Mouse (Mus musculus): ENCODE measurements at regions not wholly inside any gene's neighbourhood (a gene's known extent, or its start where the extent isn't known, plus 50 kb on each side); places are given as distances from the start of the nearest gene placed in this dataset.

DNA sequence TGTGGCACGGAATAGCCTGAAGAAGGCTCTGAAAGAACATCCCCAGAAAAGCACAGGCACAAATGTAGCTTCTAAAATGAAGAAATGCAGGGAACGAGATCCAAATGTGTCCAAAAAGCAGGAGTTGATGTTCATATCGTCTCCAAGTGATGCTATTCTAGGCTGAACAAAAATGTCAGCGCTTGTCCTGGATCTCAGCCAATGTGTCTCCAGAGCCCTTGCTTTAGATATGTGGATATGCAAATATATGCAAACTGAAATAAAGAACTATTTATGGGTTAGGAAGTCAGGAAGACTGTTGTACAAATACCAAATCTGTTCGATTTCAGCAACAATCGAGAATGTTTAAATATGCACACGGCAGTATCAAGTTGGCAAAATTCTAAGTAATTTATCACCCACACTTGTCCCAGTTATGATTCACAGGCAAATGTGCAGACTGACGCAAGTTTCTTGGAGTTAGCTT, 320.4 kb downstream of the Synb start:
- no peak for DNase-seq (ENCODE audit: inconsistent ontology term)

DNA sequence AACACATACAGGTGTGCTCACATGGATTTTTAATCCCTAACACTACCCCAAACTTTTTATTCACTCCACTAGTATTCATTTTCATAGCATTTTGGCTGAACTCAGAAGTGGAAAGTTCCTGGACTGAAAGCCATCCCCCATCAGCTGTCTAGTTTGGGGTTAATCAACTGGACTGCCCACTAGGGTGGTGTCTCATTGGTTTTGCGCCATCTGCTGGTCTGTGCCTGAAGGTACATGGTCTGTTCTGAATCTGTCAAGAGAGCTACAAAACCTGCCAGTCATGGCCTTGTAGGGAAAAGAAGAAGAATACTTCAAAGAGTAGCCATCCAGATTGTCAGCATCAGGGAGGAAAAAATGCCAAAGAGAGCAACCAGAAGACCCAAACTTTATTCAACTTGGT, 327.3 kb downstream of the Synb start:
- DNase-seq (ENCODE audit: inconsistent ontology term), result peak; percentile 66

- DNase-seq (ENCODE audit: inconsistent ontology term), result peak; percentile 89
These were observed 339.3 kb downstream of the Synb start for GRCm38 (mm10) chr14:68954577-68955460.

GRCm38 (mm10) chr14:68945906-68946305, 348.2 kb downstream of the Synb start:
- DNase-seq (ENCODE audit: inconsistent ontology term), result peak; percentile 22

GRCm38 (mm10) chr14:68945434-68945833, 348.7 kb downstream of the Synb start:
- no peak for DNase-seq (ENCODE audit: inconsistent ontology term)

- no peak for DNase-seq (ENCODE audit: inconsistent ontology term)
These were observed 352.3 kb downstream of the Synb start for GRCm38 (mm10) chr14:68941759-68942158.

DNA sequence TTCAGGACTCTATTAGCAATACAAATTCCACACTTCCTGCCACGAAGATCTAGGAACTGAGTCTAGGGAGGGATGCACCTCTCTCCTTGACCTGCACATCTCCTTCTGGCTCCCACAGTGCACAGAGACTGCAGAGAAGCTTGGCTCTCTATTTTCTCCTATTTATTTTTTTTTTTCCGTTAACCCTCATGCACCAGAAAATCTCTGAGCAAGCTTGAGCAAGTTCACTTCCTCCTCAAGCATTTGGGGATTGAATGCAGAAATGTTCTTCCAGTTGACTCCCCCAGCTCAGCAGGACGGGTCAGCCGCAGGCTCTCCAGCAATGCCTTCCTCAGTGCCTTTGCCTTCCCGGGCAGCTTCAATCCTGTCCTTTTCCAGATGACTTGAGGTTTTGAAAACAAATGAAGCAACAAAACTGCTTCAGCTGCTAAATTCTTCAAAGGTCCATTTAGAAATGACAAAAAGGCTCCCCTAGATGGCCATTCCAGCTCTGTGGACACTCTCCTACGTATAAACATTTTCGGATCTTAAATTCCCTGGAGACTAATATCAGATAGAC, 352.9 kb downstream of the Synb start:
- peak; percentile 94 for DNase-seq (ENCODE audit: inconsistent ontology term)

GRCm38 (mm10) chr14:68935303-68935662, 358.8 kb downstream of the Synb start:
- DNase-seq (ENCODE audit: inconsistent ontology term), result no peak

DNA sequence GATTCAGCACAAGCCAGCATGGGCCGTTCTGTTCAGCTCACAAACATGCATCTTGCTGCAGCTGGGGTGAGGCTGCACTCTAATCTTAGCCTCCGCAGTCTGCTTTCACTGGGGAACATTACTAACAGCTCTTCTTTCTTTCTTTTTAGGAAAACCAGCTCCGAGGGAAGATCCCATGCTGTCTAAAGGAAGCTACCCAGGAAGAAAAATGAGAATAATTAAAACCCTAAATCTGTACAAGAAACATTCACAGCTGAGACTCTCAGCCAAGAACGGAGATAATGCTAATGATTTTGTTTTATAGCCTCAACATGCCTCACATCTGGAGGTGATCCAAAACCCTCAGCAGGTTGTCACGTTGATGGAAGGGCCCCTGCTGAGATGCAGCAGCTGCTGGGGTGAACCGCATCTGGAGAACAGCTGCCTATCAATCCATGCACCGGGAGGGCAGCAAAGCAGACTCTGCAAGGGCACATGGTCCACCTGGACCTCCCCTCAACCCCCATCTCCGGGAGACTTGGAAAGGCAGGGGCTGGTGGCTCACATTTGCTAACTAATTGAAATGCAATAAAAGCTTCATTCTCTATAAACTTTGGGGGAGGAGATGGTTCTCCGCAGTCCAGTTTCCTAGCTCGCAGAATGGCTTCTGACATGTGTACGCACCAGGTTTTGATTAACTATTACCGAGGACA, 359.3 kb downstream of the Synb start:
- no peak for DNase-seq (ENCODE audit: inconsistent ontology term)

DNA sequence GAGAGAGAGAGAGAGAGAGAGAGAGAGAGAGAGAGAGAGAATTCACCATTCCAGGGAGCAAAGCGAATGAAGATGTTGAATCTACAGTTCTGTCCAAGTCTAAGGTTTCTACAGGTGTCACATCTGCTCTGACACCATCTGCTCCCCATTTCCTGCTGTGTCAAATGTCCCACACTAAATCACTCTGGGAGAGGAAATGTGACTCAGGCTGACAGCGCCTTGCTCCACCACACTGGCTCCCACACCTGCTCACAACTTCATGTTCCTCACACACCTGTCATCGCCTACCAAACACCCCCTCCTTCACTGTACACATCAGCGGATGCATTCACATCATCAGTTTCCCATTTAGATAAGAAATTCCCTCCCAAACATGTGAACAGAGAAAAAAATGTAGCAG, 366.3 kb downstream of the Synb start:
- no peak for DNase-seq (ENCODE audit: inconsistent ontology term)

DNA sequence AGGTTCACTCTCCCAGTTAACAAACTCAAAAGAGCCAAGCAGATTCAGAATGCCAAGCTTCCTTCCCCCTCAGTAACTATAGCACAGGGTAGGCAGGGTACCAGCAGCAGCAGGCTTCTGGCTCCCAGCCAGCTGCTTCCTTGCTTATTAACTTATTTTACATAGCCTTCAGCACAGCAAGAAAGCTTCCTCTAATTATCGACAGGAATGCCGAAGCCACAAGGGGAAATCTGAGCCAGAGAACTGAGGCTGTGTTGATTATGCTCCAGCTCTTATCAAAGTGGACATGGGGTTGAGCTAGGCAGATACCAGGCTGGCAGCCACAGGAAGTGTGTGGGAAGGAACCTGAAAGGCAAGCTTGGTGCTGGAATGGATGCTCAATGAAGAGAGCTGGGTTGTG, 371.0 kb downstream of the Synb start:
- DNase-seq (ENCODE audit: inconsistent ontology term), result peak; percentile 95

- no peak for DNase-seq (ENCODE audit: inconsistent ontology term)
These were observed 372.1 kb downstream of the Synb start for GRCm38 (mm10) chr14:68922035-68922434.

GRCm38 (mm10) chr14:68918526-68919045, 375.5 kb downstream of the Synb start:
- DNase-seq (ENCODE audit: inconsistent ontology term), result no peak

GRCm38 (mm10) chr14:68899921-68900320, 394.2 kb downstream of the Synb start:
- no peak for DNase-seq (ENCODE audit: inconsistent ontology term)

GRCm38 (mm10) chr14:68877171-68877570, 416.9 kb downstream of the Synb start:
- peak; percentile 13 for DNase-seq (ENCODE audit: inconsistent ontology term)

DNA sequence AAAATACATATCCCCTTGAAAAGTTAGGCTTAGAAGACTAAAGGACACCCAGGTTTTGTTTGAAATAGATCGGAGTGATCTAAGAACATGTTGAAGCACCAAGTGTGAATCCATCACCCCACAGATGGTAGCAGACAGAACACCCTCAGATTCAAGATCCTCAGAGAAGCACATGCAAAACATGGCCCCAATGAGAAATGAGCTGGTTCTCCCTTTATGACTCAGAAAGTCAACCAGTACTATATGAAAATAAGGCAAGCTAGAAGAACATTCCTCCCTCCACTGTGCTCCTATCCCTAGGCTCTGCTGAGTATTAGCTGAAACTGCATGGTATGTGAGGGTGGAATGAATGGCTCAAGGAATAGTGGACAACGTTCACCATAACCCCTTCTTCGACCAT, 433.0 kb downstream of the Synb start:
- no peak for DNase-seq (ENCODE audit: inconsistent ontology term)

- DNase-seq (ENCODE audit: inconsistent ontology term), result no peak
These were observed 436.2 kb downstream of the Synb start for GRCm38 (mm10) chr14:68857948-68858347.

- peak; percentile 12 for DNase-seq (ENCODE audit: inconsistent ontology term)
These were observed 445.6 kb downstream of the Synb start for GRCm38 (mm10) chr14:68848506-68848905.

- DNase-seq (ENCODE audit: inconsistent ontology term), result peak; percentile 26
These were observed 446.5 kb downstream of the Synb start for GRCm38 (mm10) chr14:68847609-68848008.

GRCm38 (mm10) chr14:68820241-68820640, 473.9 kb downstream of the Synb start:
- DNase-seq (ENCODE audit: inconsistent ontology term), result no peak

DNA sequence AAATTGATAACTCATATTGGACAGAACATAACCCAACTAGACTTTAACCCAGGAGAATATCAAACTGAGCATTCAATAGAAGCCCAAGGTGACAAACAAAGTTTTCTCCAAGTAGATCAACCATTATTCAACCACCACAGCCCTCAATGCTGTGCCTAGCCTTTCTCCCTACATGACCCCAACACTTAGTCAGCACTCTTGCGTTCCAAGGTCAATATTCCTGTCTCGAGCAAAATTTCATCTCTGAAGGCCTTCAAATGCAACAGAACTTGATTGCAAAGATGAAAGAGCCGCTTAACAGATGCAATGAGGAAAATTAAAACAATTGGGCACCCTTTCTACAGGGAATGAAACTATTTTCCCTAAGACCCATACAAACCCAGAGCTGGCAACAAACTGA, 485.1 kb downstream of the Synb start:
- DNase-seq (ENCODE audit: inconsistent ontology term), result no peak

- no peak for DNase-seq (ENCODE audit: inconsistent ontology term)
These were observed 486.2 kb downstream of the Synb start for GRCm38 (mm10) chr14:68807918-68808317.
